Mouse (Mus musculus) adrenal gland, adult 8-10 months (tissue): Measurements from ENCODE around the gene Mfsd4b3. TPM values are rescaled to one million over a fixed set of nuclear protein-coding genes. Genes with fewer than 3 reads are reported as not detected.

Source experiments
- DNase-seq: peaks from one replicate; pipeline ENCODE4 v3.0.0; 2022
- total RNA-seq, 4 experiments: library from RNA; stranded (reverse); gene quantifications; 2 replicates each; pipeline ENCODE4 v1.2.4; 2022

The Mfsd4b3 gene
- total RNA-seq, 4 experiments from 2014 or later, result 3.0 to 10.2 (median 6.6) TPM

DNA sequence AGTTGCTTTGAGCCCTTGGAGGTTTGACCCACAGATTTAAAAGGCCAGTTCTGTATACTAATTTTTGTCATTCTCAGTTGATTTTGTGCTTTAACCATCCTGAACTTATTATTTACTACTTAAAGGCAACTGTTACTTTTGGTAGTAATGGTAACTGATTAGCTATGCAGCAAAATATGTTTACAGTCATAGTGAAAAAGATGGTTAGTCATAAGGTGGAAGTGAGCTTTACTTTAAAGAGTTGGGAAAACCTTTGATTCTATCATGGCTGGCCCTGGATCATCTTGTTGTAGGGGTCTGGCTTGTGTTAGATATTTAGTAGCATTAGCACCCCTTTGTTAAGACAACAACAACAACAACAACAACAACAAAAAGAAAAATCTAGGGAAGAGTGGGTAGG, 47.3 kb downstream of the Mfsd4b3 start:
- no peak for DNase-seq

DNA sequence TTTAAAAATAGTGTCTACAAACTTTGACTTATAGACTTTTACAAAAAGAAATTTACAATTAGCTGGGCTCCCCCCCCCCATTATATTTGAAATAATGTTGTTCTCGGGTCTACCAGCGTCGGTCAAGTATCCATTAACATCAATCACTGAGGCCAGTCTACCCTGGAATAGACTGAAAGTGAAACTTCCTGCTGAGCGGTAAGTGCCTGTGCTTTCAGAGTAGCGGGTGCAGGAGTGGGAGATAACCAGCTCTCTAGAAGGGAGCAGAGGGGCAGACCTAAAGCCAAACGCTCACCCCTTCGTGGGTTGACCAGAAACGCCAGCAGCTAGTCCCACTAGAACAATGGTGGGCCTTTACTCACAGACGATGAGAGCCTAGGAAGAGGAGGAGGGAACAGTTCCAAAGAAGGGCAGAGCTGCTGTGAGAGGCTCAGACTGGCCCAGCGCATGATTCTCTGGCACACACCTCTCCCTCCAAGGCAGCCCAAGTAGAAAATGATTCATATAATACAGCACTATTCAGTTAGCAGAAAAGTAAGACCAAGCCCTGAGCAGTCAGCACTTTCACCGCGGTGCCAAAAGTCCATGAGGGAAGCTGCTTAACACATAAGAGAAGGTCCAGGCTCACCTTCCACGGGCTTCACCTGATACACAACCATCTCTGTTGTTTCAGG, 51.0 kb downstream of the Mfsd4b3 start:
- no peak for DNase-seq

DNA sequence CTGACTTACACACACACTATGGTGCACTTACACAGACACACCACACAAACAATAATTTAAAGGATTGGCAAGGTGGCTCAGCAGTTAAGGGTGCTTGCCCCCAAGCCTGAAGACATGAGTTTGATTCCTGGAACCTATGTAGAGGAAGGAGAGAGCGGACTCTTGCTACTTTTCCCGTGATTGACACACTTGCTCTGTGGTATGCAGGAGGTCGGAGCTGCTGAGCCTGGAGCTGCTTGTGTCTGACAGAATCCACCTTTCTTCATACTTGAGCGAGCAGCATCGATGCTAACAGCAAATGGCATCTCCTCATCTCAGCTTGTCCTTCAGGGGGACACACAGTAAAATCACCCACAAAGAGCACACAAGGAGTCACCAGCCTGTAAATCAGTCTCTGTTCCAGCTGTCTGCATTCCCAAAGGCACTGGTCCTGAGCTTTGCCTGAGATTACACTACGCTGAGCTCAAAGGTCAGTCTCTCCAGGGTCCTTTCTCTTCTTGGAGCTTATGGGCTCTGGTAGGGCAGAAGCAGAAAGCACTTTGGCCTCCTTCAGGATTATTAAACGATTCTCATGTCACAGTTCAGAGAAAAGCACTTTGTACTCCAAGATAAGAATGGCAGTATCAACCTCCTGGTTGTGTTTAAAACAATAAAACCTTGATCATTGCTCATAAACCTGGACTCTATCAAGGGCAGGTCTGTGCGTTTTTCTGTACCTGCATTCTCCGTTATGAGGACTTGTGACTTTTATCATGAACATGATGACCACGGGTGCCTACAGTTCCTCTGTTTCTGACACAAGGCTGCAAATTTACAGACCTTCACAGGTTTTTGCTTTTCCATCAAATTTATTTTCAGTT, 52.9 kb downstream of the Mfsd4b3 start:
- no peak for DNase-seq

DNA sequence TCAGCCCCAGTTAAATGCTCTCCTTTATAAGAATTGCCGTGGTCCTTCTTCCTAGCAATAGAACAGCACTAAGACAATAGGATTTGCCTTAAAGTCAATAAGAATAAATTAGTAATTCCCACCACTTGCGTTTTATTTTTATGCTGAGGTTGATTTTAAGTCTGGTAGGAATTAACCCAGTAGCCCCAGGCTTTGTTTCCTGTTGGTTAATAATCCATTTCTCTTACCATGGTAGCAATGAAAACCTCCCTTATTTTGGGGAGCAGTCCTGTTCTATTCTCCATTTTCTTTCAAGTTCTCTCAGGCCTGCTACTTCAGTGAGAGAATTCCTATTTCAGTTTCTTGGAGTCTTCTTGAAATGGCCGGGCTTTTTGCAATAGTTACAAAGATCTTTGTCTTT, 55.8 kb downstream of the Mfsd4b3 start:
- DNase-seq, result no peak

DNA sequence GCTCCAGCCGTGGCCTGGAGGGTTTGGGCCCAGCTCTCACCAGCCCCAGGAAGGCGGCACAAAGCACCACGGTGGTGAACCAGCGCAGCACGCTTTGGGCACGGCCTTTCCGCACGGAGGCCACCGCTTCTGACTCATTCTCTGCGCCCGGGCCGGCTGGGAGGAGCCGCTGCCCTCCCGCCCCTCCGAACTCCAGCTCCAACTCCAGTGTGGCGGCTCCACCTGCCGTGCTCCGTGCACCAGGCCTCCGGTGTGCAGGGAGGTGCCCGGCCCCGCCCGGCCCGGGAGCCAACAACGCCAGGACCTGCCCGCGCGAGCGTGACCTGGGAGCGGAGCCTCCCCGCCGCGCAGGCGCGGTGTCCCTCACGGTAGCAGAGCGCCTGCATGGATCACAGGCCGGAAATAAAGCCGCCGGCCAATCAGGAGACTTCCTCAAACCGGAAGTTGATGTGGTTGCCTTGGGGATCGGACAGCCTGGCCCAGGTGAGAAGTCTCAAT, 61.0 kb downstream of the Mfsd4b3 start, which contains the start of gene Mfsd4b4:
Gene Mfsd4b4 (minus strand): TSS at position 365 of the 498 bp plus-strand sequence.
- peak; percentile 80 for DNase-seq

Other genes starting within 250 kb of the Mfsd4b3 start
- gene Rev3l, start 228.0 kb downstream of the Mfsd4b3 start, total RNA-seq, result 10 to 100 TPM; 21.0 to 34.0 (median 26.8) TPM
- 10 to 100 TPM; 12.5 to 14.7 (median 13.3) TPM for gene Mfsd4b4, start 60.9 kb downstream of the Mfsd4b3 start, total RNA-seq
- under 1 TPM; 0.46 to 0.75 (median 0.60) TPM for gene Mfsd4b2, start 33.2 kb downstream of the Mfsd4b3 start, total RNA-seq
- 1 to 10 TPM in 3 of 4 experiments, under 1 TPM in 1; 0.55 to 1.9 (median 1.3) TPM for gene Mfsd4b5, start 26.5 kb upstream of the Mfsd4b3 start, total RNA-seq
- gene Mfsd4b1, start 65.1 kb upstream of the Mfsd4b3 start, total RNA-seq, result 1 to 10 TPM in 2 of 4 experiments, under 1 TPM in 2; 0.65 to 1.3 (median 1.1) TPM
- 10 to 100 TPM; 11.2 to 17.4 (median 15.0) TPM for gene Slc16a10, start 182.1 kb upstream of the Mfsd4b3 start, total RNA-seq